Mouse (Mus musculus) hindbrain, embryonic 16.5 days (tissue): ENCODE measurements at regions not wholly inside any gene's neighbourhood (a gene's known extent, or its start where the extent isn't known, plus 50 kb on each side); places are given as distances from the start of the nearest gene placed in this dataset.

Source experiments
- ATAC-seq: fragments of 200-750 bp; cut with Nextera tagmentation; 2 replicates; pipeline ENCODE4 v1.8.0; 2017; ENCODE audit warnings: moderate TSS enrichment, moderate library complexity
- H3K27ac ChIP-seq: fragments of 300-500 bp; sonication (generic); 2 replicates; pipeline ENCODE4 v1.5.1; 2014; ENCODE audit warnings: low read depth, mild to moderate bottlenecking, control low read depth, low read length, moderate library complexity
- H3K27me3 ChIP-seq: fragments of 300-500 bp; sonication (generic); replicated peaks from 2 replicates; pipeline ENCODE4 v1.6.1; 2014; ENCODE audit warnings: low read length; ENCODE audit not compliant: control insufficient read depth, insufficient read depth
- H3K36me3 ChIP-seq: fragments of 300-500 bp; sonication (generic); 2 replicates; pipeline ENCODE4 v1.6.1; 2014; ENCODE audit warnings: mild to moderate bottlenecking, low read length, moderate library complexity, mixed read lengths; ENCODE audit not compliant: control insufficient read depth, insufficient read depth
- H3K4me1 ChIP-seq: fragments of 300-500 bp; sonication (generic); 2 replicates; pipeline ENCODE4 v1.6.1; 2014; ENCODE audit warnings: low read depth, low read length; ENCODE audit not compliant: control insufficient read depth, insufficient read depth
- H3K4me2 ChIP-seq: fragments of 300-500 bp; sonication (generic); 2 replicates; pipeline ENCODE4 v1.6.1; 2014; ENCODE audit warnings: mild to moderate bottlenecking, low read length, control low read depth, moderate library complexity
- H3K4me3 ChIP-seq: fragments of 300-500 bp; sonication (generic); 2 replicates; pipeline ENCODE4 v1.5.1; 2014; ENCODE audit warnings: mild to moderate bottlenecking, low read length, control low read depth, moderate library complexity
- H3K9ac ChIP-seq: fragments of 300-500 bp; sonication (generic); 2 replicates; pipeline ENCODE4 v1.6.1; 2014; ENCODE audit warnings: low read depth, mild to moderate bottlenecking, control low read depth, low read length, moderate library complexity
- H3K9me3 ChIP-seq: fragments of 300-500 bp; sonication (generic); 2 replicates; pipeline ENCODE4 v1.6.1; 2014; ENCODE audit warnings: mild to moderate bottlenecking, low read length, moderate library complexity; ENCODE audit not compliant: control insufficient read depth
- WGBS: fragments of 180-500 bp; shearing (Covaris S2); extraction: QIAGEN DNeasy Blood & Tissue Kit; methylation state at CpG from one replicate; pipeline ENCODE4 v1.1.7; 2014; 5-methylcytosine and 5-hydroxymethylcytosine counted together

- H3K9ac ChIP-seq, result no peak overlapping the region
- H3K4me3 ChIP-seq, result no peak overlapping the region
- H3K27ac ChIP-seq, result no peak overlapping the region
- no peaks in the 10 kb centered on the region for H3K9me3 ChIP-seq
- H3K4me1 ChIP-seq, result no peaks in the 10 kb centered on the region
- no peaks in the 10 kb centered on the region for H3K36me3 ChIP-seq
- ATAC-seq, result no peak
- 90% methylated on average over 9 of the region's 9 CpGs for WGBS
- H3K4me2 ChIP-seq, result no peak overlapping the region
- no peaks in the 10 kb centered on the region for H3K27me3 ChIP-seq
Observed at GRCm38 (mm10) chr17:7680658-7681057, 146.4 kb downstream of the Fndc1 start.

GRCm38 (mm10) chr17:7679786-7680185, 147.3 kb downstream of the Fndc1 start:
- no peak overlapping the region for H3K9ac ChIP-seq
- no peaks in the 10 kb centered on the region for H3K9me3 ChIP-seq
- no peak for ATAC-seq
- H3K36me3 ChIP-seq, result no peaks in the 10 kb centered on the region
- no peak overlapping the region for H3K4me2 ChIP-seq
- no peaks in the 10 kb centered on the region for H3K4me1 ChIP-seq
- H3K27ac ChIP-seq, result no peak overlapping the region
- H3K27me3 ChIP-seq, result no peaks in the 10 kb centered on the region
- H3K4me3 ChIP-seq, result no peak overlapping the region

GRCm38 (mm10) chr17:7678898-7679297, 148.2 kb downstream of the Fndc1 start:
- Histone ChIP-seq H3K4me1 (no peaks in the 10 kb centered on the region), H3K4me2 (no peak overlapping the region), H3K9ac (no peak overlapping the region), H3K27me3 (no peaks in the 10 kb centered on the region), H3K36me3 (no peaks in the 10 kb centered on the region), H3K27ac (no peak overlapping the region), H3K9me3 (no peaks in the 10 kb centered on the region), H3K4me3 (no peak overlapping the region)
- WGBS, result 82% methylated on average over 9 of the region's 9 CpGs
- no peak for ATAC-seq

- H3K36me3 ChIP-seq, result no peaks in the 10 kb centered on the region
- no peak overlapping the region for H3K4me2 ChIP-seq
- H3K4me1 ChIP-seq, result no peaks in the 10 kb centered on the region
- no peak overlapping the region for H3K4me3 ChIP-seq
- WGBS, result 94% methylated on average over 7 of the region's 7 CpGs
- no peak overlapping the region for H3K27ac ChIP-seq
- no peaks in the 10 kb centered on the region for H3K9me3 ChIP-seq
- H3K9ac ChIP-seq, result no peak overlapping the region
- H3K27me3 ChIP-seq, result no peaks in the 10 kb centered on the region
- ATAC-seq, result no peak
Observed at GRCm38 (mm10) chr17:7677796-7678195, 149.3 kb downstream of the Fndc1 start.

- H3K9me3 ChIP-seq, result no peaks in the 10 kb centered on the region
- no peak overlapping the region for H3K27ac ChIP-seq
- no peak overlapping the region for H3K9ac ChIP-seq
- H3K36me3 ChIP-seq, result no peaks in the 10 kb centered on the region
- no peak overlapping the region for H3K4me2 ChIP-seq
- H3K4me3 ChIP-seq, result no peak overlapping the region
- WGBS, result 80% methylated on average over 8 of the region's 8 CpGs
- H3K4me1 ChIP-seq, result no peaks in the 10 kb centered on the region
- H3K27me3 ChIP-seq, result no peaks in the 10 kb centered on the region
- no peak for ATAC-seq
Observed at GRCm38 (mm10) chr17:7677301-7677700, 149.8 kb downstream of the Fndc1 start.

GRCm38 (mm10) chr17:7676776-7677175, 150.3 kb downstream of the Fndc1 start:
- ATAC-seq, result no peak
- Histone ChIP-seq H3K27ac (no peak overlapping the region), H3K4me2 (no peak overlapping the region), H3K4me1 (no peaks in the 10 kb centered on the region), H3K36me3 (no peaks in the 10 kb centered on the region), H3K27me3 (no peaks in the 10 kb centered on the region), H3K4me3 (no peak overlapping the region), H3K9me3 (no peaks in the 10 kb centered on the region), H3K9ac (no peak overlapping the region)
- 93% methylated on average over 2 of the region's 2 CpGs for WGBS

- H3K27me3 ChIP-seq, result no peaks in the 10 kb centered on the region
- no peak overlapping the region for H3K9ac ChIP-seq
- H3K36me3 ChIP-seq, result no peaks in the 10 kb centered on the region
- H3K27ac ChIP-seq, result no peak overlapping the region
- H3K4me3 ChIP-seq, result no peak overlapping the region
- 97% methylated on average over 2 of the region's 2 CpGs for WGBS
- no peaks in the 10 kb centered on the region for H3K9me3 ChIP-seq
- H3K4me2 ChIP-seq, result no peak overlapping the region
- ATAC-seq, result no peak
- H3K4me1 ChIP-seq, result no peaks in the 10 kb centered on the region
Observed at GRCm38 (mm10) chr17:7674511-7674910, 152.6 kb downstream of the Fndc1 start.

- Histone ChIP-seq H3K27me3 (no peaks in the 10 kb centered on the region), H3K4me1 (no peaks in the 10 kb centered on the region), H3K36me3 (no peaks in the 10 kb centered on the region), H3K4me2 (no peak overlapping the region), H3K9me3 (no peaks in the 10 kb centered on the region), H3K9ac (no peak overlapping the region), H3K27ac (no peak overlapping the region), H3K4me3 (no peak overlapping the region)
- 61% methylated on average over 3 of the region's 3 CpGs for WGBS
- no peak for ATAC-seq
Observed at GRCm38 (mm10) chr17:7667826-7668225, 159.3 kb downstream of the Fndc1 start.

GRCm38 (mm10) chr17:7666781-7667398, 160.2 kb downstream of the Fndc1 start:
- Histone ChIP-seq H3K4me3 (no peak overlapping the region), H3K9me3 (no peaks in the 10 kb centered on the region), H3K4me1 (no peaks in the 10 kb centered on the region), H3K4me2 (no peak overlapping the region), H3K27me3 (no peaks in the 10 kb centered on the region), H3K27ac (no peak overlapping the region), H3K9ac (no peak overlapping the region), H3K36me3 (no peaks in the 10 kb centered on the region)
- ATAC-seq, result no peak
- WGBS, result 69% methylated on average over 6 of the region's 6 CpGs

- WGBS, result 80% methylated on average over 5 of the region's 5 CpGs
- Histone ChIP-seq H3K4me2 (no peak overlapping the region), H3K27ac (no peak overlapping the region), H3K4me3 (no peak overlapping the region), H3K9ac (no peak overlapping the region), H3K27me3 (no peaks in the 10 kb centered on the region), H3K4me1 (no peaks in the 10 kb centered on the region), H3K9me3 (no peaks in the 10 kb centered on the region), H3K36me3 (no peaks in the 10 kb centered on the region)
- no peak for ATAC-seq
Observed at GRCm38 (mm10) chr17:7666207-7666606, 160.9 kb downstream of the Fndc1 start.
